Mouse (Mus musculus) stomach, adult 2 months (tissue): ENCODE measurements around the gene Sox10. TPM values are rescaled to one million over a fixed set of nuclear protein-coding genes. Genes with fewer than 3 reads are reported as not detected.

Source experiments
- polyA plus RNA-seq: library from polyadenylated mRNA; depleted of rRNA; stranded (reverse); fragments of >200 nt; gene quantifications from 2 replicates; pipeline ENCODE4 v1.2.3, GENCODE M21; 2012; rRNA removed

Sox10 gene
- 3.5 and 5.8 TPM in 2 replicates for polyA plus RNA-seq

DNA sequence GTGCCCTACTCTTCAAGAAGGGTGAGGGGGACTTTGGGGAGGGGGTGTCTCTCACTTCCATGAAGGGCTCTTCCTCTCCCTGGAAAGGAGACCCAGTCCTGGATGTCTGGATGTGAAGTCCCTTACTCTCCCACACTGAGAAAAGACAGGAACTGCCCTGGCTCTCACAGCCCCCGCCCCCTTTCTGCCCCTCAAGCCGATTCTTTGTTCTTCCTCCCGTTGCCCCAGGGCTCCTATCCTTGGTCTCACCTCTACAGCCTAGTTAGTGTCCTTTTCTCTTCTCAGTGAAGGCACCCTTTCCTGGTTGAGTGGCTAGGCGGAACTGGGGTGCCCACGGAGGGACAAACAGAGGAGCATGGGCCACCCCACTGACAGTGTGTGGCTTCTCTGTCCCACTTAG, at the start of gene Sox10:
Gene Sox10 (minus strand): TSS at position 101 of the 400 bp plus-strand sequence.

DNA sequence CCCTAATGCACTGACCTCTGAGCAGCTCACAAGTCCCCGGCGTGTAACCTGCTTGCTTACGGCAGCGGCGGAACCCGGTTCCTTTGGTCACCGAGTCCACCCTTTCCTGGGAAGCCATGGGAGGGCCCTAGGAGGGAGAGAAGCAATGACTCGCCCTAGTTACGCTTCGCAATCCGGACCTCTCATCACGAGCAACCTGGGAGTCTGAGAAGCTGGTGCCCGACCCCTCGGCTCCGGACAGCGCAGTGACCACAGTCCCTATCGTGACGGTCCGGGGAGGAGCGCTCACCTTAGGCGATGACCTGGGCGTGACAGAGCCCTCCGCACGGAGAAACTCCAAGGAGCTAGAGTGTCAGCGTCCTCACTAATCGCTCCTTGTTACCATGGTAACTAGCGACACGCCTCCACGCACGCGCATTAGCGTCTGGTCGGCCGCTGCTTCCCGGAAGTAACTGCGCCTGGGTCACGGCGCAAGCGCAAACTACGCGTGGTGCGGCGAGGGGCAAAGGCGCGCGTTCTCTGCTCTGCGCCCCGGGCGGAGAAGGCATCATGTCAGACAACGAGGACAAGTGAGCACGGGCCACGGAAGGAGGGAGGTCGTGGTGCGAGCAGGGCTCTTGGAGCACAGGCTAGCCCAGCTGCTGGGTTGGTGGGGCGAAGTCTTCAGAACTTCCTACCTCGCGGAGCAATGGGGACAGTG, 24.0 kb downstream of the Sox10 start, which contains the start of the genes Polr2f and 1700088E04Rik:
Gene Polr2f (plus strand): TSS at position 144 of the 700 bp plus-strand sequence.
Gene 1700088E04Rik (minus strand): TSS at position 388 of the 700 bp plus-strand sequence.

DNA sequence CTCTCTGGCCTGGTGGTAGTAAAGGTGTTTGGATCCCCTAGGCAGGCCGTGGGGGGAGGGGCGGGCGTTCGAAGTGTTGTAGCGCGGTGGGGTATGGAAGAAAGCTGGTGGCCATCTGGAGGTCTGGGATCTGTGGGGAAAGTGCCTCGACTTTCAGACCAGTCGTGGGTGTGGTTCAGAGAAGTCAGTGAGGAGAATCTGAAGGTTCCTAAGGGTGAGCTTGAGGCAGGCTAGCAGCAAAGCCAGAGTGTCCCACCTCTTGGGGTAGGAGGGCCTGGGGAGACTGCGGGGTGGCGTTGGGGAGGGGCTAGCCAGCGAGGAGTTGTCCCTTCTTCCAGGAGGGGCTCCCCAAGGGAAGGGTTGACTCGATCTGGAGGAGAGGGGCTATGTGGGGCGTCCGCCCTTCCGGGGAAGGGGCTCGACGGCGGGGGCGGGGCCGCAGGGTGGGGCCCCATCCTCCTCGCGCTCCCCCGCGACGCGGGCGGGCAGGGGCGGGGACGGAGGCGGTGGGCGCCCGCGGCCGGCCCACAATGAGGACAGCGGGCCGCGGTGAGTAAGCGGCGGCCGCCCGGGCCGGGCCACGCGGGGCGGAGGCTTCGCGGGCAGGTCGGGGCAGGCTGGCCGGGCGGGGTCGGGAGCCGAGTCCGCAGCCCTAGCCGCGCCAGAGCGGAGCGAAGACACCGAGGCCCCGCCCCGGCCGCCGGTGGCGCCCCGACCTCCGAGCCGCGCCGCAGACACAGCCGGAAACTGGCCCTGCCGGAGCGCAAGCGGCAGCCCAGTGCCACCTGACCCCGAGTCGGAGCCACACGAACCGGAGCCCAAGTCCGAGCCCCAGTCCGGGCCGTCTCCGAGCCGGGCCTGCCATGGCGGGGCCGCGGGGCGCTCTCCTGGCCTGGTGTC, 56.4 kb downstream of the Sox10 start, which contains the start of gene Micall1:
Gene Micall1 (plus strand): TSS at position 478 of the 900 bp plus-strand sequence.

Other genes starting within 250 kb of the Sox10 start
- 167 and 196 TPM in 2 replicates for gene Lgals1, start 238.5 kb downstream of the Sox10 start, polyA plus RNA-seq
- gene Nol12, start 230.3 kb downstream of the Sox10 start, polyA plus RNA-seq = 8.0 and 11.5 TPM in 2 replicates
- gene Triobp, start 217.5 kb downstream of the Sox10 start, polyA plus RNA-seq = 33.4 and 42.2 TPM in 2 replicates
- 63.2 and 88.2 TPM in 2 replicates for gene H1f0, start 136.8 kb downstream of the Sox10 start, polyA plus RNA-seq
- gene Galr3, start 123.4 kb downstream of the Sox10 start, polyA plus RNA-seq = 2.5 and 5.2 TPM in 2 replicates
- gene Ankrd54, start 102.3 kb downstream of the Sox10 start, polyA plus RNA-seq = 65.3 and 91.0 TPM in 2 replicates
- 56.8 and 56.9 TPM in 2 replicates for gene Eif3l, start 90.1 kb downstream of the Sox10 start, polyA plus RNA-seq
- gene Micall1, start 56.3 kb downstream of the Sox10 start, polyA plus RNA-seq = 15.1 and 17.8 TPM in 2 replicates
- 39.6 and 43.3 TPM in 2 replicates for gene Polr2f, start 24.2 kb downstream of the Sox10 start, polyA plus RNA-seq
- gene 1700088E04Rik, start 24.0 kb downstream of the Sox10 start, polyA plus RNA-seq = 1.8 and 2.7 TPM in 2 replicates
- gene Pick1, start 63.9 kb upstream of the Sox10 start, polyA plus RNA-seq = 22.0 and 22.7 TPM in 2 replicates
- 0.08 TPM in 1 of 2 replicates, not detected in the other for gene Gm49486, start 64.2 kb upstream of the Sox10 start, polyA plus RNA-seq
- 0.37 TPM in 1 of 2 replicates, not detected in the other for gene Slc16a8, start 89.5 kb upstream of the Sox10 start, polyA plus RNA-seq
- gene Baiap2l2, start 120.3 kb upstream of the Sox10 start, polyA plus RNA-seq = 3.0 and 7.2 TPM in 2 replicates
- gene Pla2g6, start 163.2 kb upstream of the Sox10 start, polyA plus RNA-seq = 8.7 and 8.8 TPM in 2 replicates
- 4.7 and 12.1 TPM in 2 replicates for gene Maff, start 181.4 kb upstream of the Sox10 start, polyA plus RNA-seq
- 60.1 and 85.2 TPM in 2 replicates for gene Tmem184b, start 238.3 kb upstream of the Sox10 start, polyA plus RNA-seq